In the genomic region with DNA sequence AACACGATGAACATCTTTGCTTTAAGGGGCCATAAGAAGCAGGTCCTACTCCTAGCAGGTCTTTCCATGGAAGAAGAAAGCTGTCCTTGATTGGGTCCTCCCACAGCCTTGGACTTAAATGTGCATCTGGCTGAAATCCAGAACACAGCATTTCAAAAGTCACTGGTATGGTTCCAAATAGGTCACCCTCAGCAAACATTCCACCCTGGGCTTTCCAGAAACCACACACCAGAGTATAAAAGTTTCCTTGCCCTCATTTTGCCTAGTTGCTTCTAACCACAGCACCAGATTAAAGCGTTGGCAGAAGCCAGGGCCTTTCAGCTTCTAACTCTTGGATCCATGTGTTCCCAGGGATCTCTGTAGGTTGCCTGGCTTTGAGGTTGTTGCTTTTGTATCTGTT, we compare ENCODE assay signal across 9 mouse cellular contexts. TPM values are rescaled to one million over a fixed set of nuclear protein-coding genes. Genes with fewer than 3 reads are reported as not detected.
DNase-seq lines count a peak whose midpoint lies in the region; ATAC-seq and TF ChIP-seq lines count a peak whose summit lies in the region.
"Had no signal": no experiment of that assay in that cellular context is flagged by ENCODE, and none has a peak within 500 bp of the region (broad histone marks: within the 10 kb centered on the region; RNA-seq: fewer than 3 reads in every experiment).

No protein-coding gene starts in this region.

- H3K9ac ChIP-seq in midbrain, postnatal 0 days (replicated peaks; ENCODE audit: low read length, poor library complexity, severe bottlenecking) = no peak overlapping the region
- no peak overlapping the region for H3K9ac ChIP-seq in midbrain, embryonic 16.5 days (ENCODE audit: low read depth, low read length)
- H3K9ac ChIP-seq in stomach, postnatal 0 days (ENCODE audit: low read length) = no peak overlapping the region
- H3K9ac ChIP-seq: liver, embryonic 15.5 days had no signal

- no peak overlapping the region for H3K4me2 ChIP-seq in midbrain, postnatal 0 days (ENCODE audit: low read depth, low read length, poor library complexity, severe bottlenecking)
- H3K4me2 ChIP-seq in midbrain, embryonic 16.5 days (ENCODE audit: low read length) = no peak overlapping the region
- no peak overlapping the region for H3K4me2 ChIP-seq in stomach, postnatal 0 days (replicated peaks; ENCODE audit: low read depth)
- H3K4me2 ChIP-seq: liver, embryonic 15.5 days had no signal

- no peak for DNase-seq in frontal cortex, postnatal 14 days (ENCODE audit: low spot score in 2 of 2)
- DNase-seq in midbrain, postnatal 0 days (ENCODE audit: low spot score) = peak; percentile 44
- peak; percentile 31 for DNase-seq in heart, postnatal 4 days
- peak; percentile 34 for DNase-seq in stomach, postnatal 0 days (ENCODE audit: low spot score)
- DNase-seq in spleen, postnatal 10 days (ENCODE audit: low spot score in 2 of 2) = no peak

- H3K36me3 ChIP-seq in midbrain, postnatal 0 days (ENCODE audit: insufficient read depth, low read length) = no peaks in the 10 kb centered on the region
- no peaks in the 10 kb centered on the region for H3K36me3 ChIP-seq in midbrain, embryonic 16.5 days (ENCODE audit: control insufficient read depth, insufficient read depth, low read length)
- H3K36me3 ChIP-seq in stomach, postnatal 0 days (ENCODE audit: control insufficient read depth, insufficient read depth, low read length) = no peaks in the 10 kb centered on the region
- H3K36me3 ChIP-seq: liver, embryonic 15.5 days had no signal

- ATAC-seq in frontal cortex, adult (ENCODE audit: low TSS enrichment) = peak; percentile 48; the same call in 1 of the 2 replicates
- no peak for ATAC-seq in midbrain, postnatal 0 days (ENCODE audit: low FRiP score)
- ATAC-seq in midbrain, embryonic 16.5 days = no peak
- ATAC-seq in stomach, postnatal 0 days (ENCODE audit: low FRiP score, low TSS enrichment) = peak; percentile 49; the same call in 1 of the 2 replicates
- no peak for ATAC-seq in monocyte, adult 5-6 weeks (replicated peaks; ENCODE audit: insufficient number of reproducible peaks, low FRiP score, low TSS enrichment, poor library complexity, severe bottlenecking)

- no peak overlapping the region for H3K27ac ChIP-seq in midbrain, postnatal 0 days (ENCODE audit: low read depth, low read length)
- no peak overlapping the region for H3K27ac ChIP-seq in midbrain, embryonic 16.5 days (ENCODE audit: low read length)
- H3K27ac ChIP-seq in stomach, postnatal 0 days (replicated peaks) = peak overlapping the region; percentile 31; the same call in 1 of the 2 replicates
- H3K27ac ChIP-seq: liver, embryonic 15.5 days had no signal

- no peaks in the 10 kb centered on the region for H3K4me1 ChIP-seq in midbrain, postnatal 0 days (ENCODE audit: insufficient read depth, low read length)
- peaks cover 5% of the 10 kb centered on the region; the same call in 1 of the 2 replicates for H3K4me1 ChIP-seq in midbrain, embryonic 16.5 days (ENCODE audit: control insufficient read depth, insufficient read depth, low read length)
- peaks cover 2% of the 10 kb centered on the region; the same call in 1 of the 2 replicates for H3K4me1 ChIP-seq in stomach, postnatal 0 days (replicated peaks; ENCODE audit: control insufficient read depth, insufficient read depth)
- H3K4me1 ChIP-seq: liver, embryonic 15.5 days had no signal

- H3K4me3 ChIP-seq in midbrain, postnatal 0 days (ENCODE audit: low read depth, low read length) = no peak overlapping the region
- no peak overlapping the region for H3K4me3 ChIP-seq in midbrain, embryonic 16.5 days (ENCODE audit: low read depth, low read length)
- H3K4me3 ChIP-seq in stomach, postnatal 0 days (ENCODE audit: low read depth, low read length) = no peak overlapping the region
- H3K4me3 ChIP-seq: liver, embryonic 15.5 days had no signal

- H3K27me3 ChIP-seq in midbrain, postnatal 0 days (ENCODE audit: insufficient read depth, low read length) = no peaks in the 10 kb centered on the region
- H3K27me3 ChIP-seq in midbrain, embryonic 16.5 days (ENCODE audit: control insufficient read depth, insufficient read depth, low read depth, low read length) = no peaks in the 10 kb centered on the region
- H3K27me3 ChIP-seq in stomach, postnatal 0 days (ENCODE audit: control insufficient read depth, insufficient read depth, low read length) = no peaks in the 10 kb centered on the region
- H3K27me3 ChIP-seq: liver, embryonic 15.5 days had no signal

- TF ChIP-seq EP300 in stomach, postnatal 0 days (optimal IDR thresholded peaks at IDR 0.05) = no peak

- WGBS in midbrain, postnatal 0 days = 78% methylated on average over 2 of the region's 2 CpGs
- whole genome bisulfite sequencing in midbrain, embryonic 16.5 days = 86% methylated on average over 2 of the region's 2 CpGs
- WGBS in stomach, postnatal 0 days = 54% methylated on average over 2 of the region's 2 CpGs

- no peaks in the 10 kb centered on the region for H3K9me3 ChIP-seq in midbrain, postnatal 0 days (ENCODE audit: low read length)
- no peaks in the 10 kb centered on the region for H3K9me3 ChIP-seq in midbrain, embryonic 16.5 days (replicated peaks; ENCODE audit: control insufficient read depth, low read length, poor library complexity, severe bottlenecking)
- no peaks in the 10 kb centered on the region for H3K9me3 ChIP-seq in stomach, postnatal 0 days (ENCODE audit: control insufficient read depth, low read length)
- H3K9me3 ChIP-seq: liver, embryonic 15.5 days had no signal

- TF ChIP-seq CTCF in midbrain, postnatal 0 days (IDR thresholded peaks at IDR 0.05) = no peak
- TF ChIP-seq CTCF in stomach, postnatal 0 days (IDR thresholded peaks at IDR 0.05; ENCODE audit: low read depth) = no peak

RNA-seq across cellular contexts. Expression of gene Rpl31, which starts 49.7 kb away (rescaled TPM):
- 273 and 342 TPM in 2 replicates for total RNA-seq in midbrain, postnatal 0 days (2014; rRNA removed)
- polyA plus RNA-seq in midbrain, postnatal 0 days (2015; fragmentation: Nextera tagmentation; extraction: Ambion mirVana) = 346 and 367 TPM in 2 replicates
- 261 and 295 TPM in 2 replicates for polyA plus RNA-seq in midbrain, embryonic 16.5 days (2015; fragmentation: Nextera tagmentation; extraction: Ambion mirVana)
- total RNA-seq in heart, postnatal 4 days (2021) = 100 to 1,000 TPM; 810 to 867 TPM
- polyA plus RNA-seq in stomach, postnatal 0 days (2015; fragmentation: Nextera tagmentation; extraction: Ambion mirVana) = 479 and 554 TPM in 2 replicates
- total RNA-seq in monocyte, adult 5-6 weeks (2017) = 264 to 334 TPM (median 266 TPM) in 3 replicates

Comparison
In these comparisons a context has a peak if more than half of its experiments do, and no peak if none do; other contexts are left out.
1. ATAC-seq: peak in frontal cortex, adult (single experiment) and stomach, postnatal 0 days (single experiment); none in midbrain, postnatal 0 days (single experiment), midbrain, embryonic 16.5 days (single experiment) and monocyte, adult 5-6 weeks (single experiment).
2. DNase-seq: peak in midbrain, postnatal 0 days (single experiment), heart, postnatal 4 days (single experiment) and stomach, postnatal 0 days (single experiment); none in frontal cortex, postnatal 14 days (0 of 2) and spleen, postnatal 10 days (0 of 2).